Mouse (Mus musculus) lung, adult 2 months (tissue): ENCODE results near the gene Cdh1.

ENCODE experiments used
- CTCF ChIP-seq: fragments of 200-500 bp; IDR thresholded peaks from 2 replicates; pipeline ENCODE4 v1.5.1; 2011; ENCODE audit warnings: mild to moderate bottlenecking, low read length, control low read depth; ENCODE audit not compliant: insufficient read depth
- POLR2A ChIP-seq: fragments of 200-500 bp; IDR thresholded peaks from 2 replicates; pipeline ENCODE4 v1.6.1; 2011; ENCODE audit warnings: low read depth, mild to moderate bottlenecking, control low read depth, low read length, borderline replicate concordance; ENCODE audit errors: extremely low read depth

DNA sequence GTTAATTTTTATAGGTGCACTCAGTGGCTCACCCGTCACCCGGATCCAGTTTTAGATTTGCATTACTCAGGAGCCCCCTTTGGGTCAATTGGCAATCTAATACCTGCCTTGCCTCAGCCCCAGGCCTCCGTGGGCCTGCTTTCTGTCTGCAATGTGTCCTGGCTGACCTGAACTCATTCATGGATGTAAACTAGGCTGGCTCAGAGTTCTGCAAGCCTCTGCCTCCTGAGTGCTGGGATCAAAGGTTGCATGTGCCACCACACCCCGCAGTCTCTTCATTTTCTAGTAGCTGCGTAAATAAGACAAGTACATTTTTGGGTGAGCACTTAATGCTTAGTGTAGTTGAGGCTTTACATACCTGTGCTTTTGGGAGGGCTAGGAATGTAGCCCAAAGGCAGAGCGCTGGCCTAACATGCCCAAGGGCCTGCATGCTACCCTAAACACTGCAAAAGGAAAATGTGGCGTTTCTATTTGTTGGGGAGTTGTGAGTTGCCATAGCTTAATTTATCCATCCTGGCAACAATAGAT, 35.7 kb downstream of the Cdh1 start:
- no peak for TF ChIP-seq POLR2A
- no peak for TF ChIP-seq CTCF
